Mouse (Mus musculus) spleen, postnatal 14 days (tissue): ENCODE results near the gene Fam78b.

Experiments used
- DNase-seq, 2 experiments: peaks; one replicate each; pipeline ENCODE4 v3.0.0; 2021 to 2022; ENCODE audit warnings: low spot score in 2 of 2

Gene Fam78b

GRCm38 (mm10) chr1:167094589-167095148 lies 93.5 kb downstream of the Fam78b start:
- no peak for DNase-seq

- DNase-seq = no peak
Observed at GRCm38 (mm10) chr1:167098741-167099140, 97.5 kb downstream of the Fam78b start.

- no peak for DNase-seq
Observed at GRCm38 (mm10) chr1:167102046-167102445, 100.8 kb downstream of the Fam78b start.

GRCm38 (mm10) chr1:167102566-167102965 lies 101.3 kb downstream of the Fam78b start:
- DNase-seq = no peak

- no peak for DNase-seq
Observed at GRCm38 (mm10) chr1:167104956-167105626, 103.9 kb downstream of the Fam78b start.

GRCm38 (mm10) chr1:167105916-167106315 lies 104.7 kb downstream of the Fam78b start:
- DNase-seq = no peak

- DNase-seq = no peak
Observed at GRCm38 (mm10) chr1:167108973-167109509, 107.8 kb downstream of the Fam78b start.

- DNase-seq = no peak
Observed at GRCm38 (mm10) chr1:167114363-167115050, 113.3 kb downstream of the Fam78b start.

- no peak for DNase-seq
Observed at GRCm38 (mm10) chr1:167115121-167115520, 113.9 kb downstream of the Fam78b start.

- no peak for DNase-seq
Observed at GRCm38 (mm10) chr1:167116733-167117132, 115.5 kb downstream of the Fam78b start.

GRCm38 (mm10) chr1:167118971-167119370 lies 117.8 kb downstream of the Fam78b start:
- no peak for DNase-seq

- no peak for DNase-seq
Observed at GRCm38 (mm10) chr1:167119439-167119838, 118.2 kb downstream of the Fam78b start.

GRCm38 (mm10) chr1:167122436-167122835 lies 121.2 kb downstream of the Fam78b start:
- DNase-seq = no peak

- no peak for DNase-seq
Observed at GRCm38 (mm10) chr1:167123551-167123950, 122.3 kb downstream of the Fam78b start.

- no peak for DNase-seq
Observed at GRCm38 (mm10) chr1:167125870-167126269, 124.7 kb downstream of the Fam78b start.

- no peak for DNase-seq
Observed at GRCm38 (mm10) chr1:167126292-167126691, 125.1 kb downstream of the Fam78b start.

GRCm38 (mm10) chr1:167135748-167136147 lies 134.5 kb downstream of the Fam78b start:
- DNase-seq = no peak
